Mouse (Mus musculus) heart, adult 2 months (tissue): ENCODE results near the gene Ptprq. TPM values are rescaled to one million over a fixed set of nuclear protein-coding genes. Genes with fewer than 3 reads are reported as not detected.

Experiments used
- DNase-seq, 2 experiments: peaks; one replicate each; pipeline ENCODE4 v3.0.0; 2021
- H3K27ac ChIP-seq: fragments of 200-600 bp; 2 replicates; pipeline ENCODE4 v1.8.1; 2022
- H3K27me3 ChIP-seq: fragments of 200-500 bp; 2 replicates; pipeline ENCODE4 v1.6.1; 2012; ENCODE audit warnings: mild to moderate bottlenecking, low read length, inconsistent platforms, mixed read lengths; ENCODE audit not compliant: control insufficient read depth, insufficient read depth
- H3K36me3 ChIP-seq: fragments of 200-500 bp; 2 replicates; pipeline ENCODE4 v1.6.1; 2012; ENCODE audit warnings: low read length, inconsistent platforms; ENCODE audit not compliant: control insufficient read depth, insufficient read depth
- H3K4me1 ChIP-seq: fragments of 200-500 bp; 2 replicates; pipeline ENCODE4 v1.6.1; 2011; ENCODE audit warnings: low read length; ENCODE audit not compliant: control insufficient read depth, insufficient read depth
- H3K4me3 ChIP-seq: fragments of 200-600 bp; 2 replicates; pipeline ENCODE4 v1.8.1; 2022
- H3K79me2 ChIP-seq: fragments of 200-500 bp; replicated peaks from 2 replicates; pipeline ENCODE4 v1.6.1; 2012; ENCODE audit warnings: mild to moderate bottlenecking, inconsistent platforms, low read length, moderate library complexity, mixed read lengths; ENCODE audit not compliant: control insufficient read depth, insufficient read depth
- H3K9ac ChIP-seq: fragments of 200-500 bp; 2 replicates; pipeline ENCODE4 v1.6.1; 2012; ENCODE audit warnings: low read depth, mild to moderate bottlenecking, control low read depth, inconsistent platforms, low read length, mixed read lengths
- CTCF ChIP-seq: fragments of 200-600 bp; IDR thresholded peaks from 2 replicates; pipeline ENCODE4 v1.8.1; 2022; ENCODE audit warnings: antibody characterized with exemption, mild to moderate bottlenecking, moderate library complexity
- EP300 ChIP-seq: fragments of 200-500 bp; IDR thresholded peaks from 2 replicates; pipeline ENCODE4 v1.6.1; 2011; ENCODE audit warnings: low read depth, low read length, control low read depth; ENCODE audit not compliant: insufficient read depth
- POLR2A ChIP-seq: fragments of 200-500 bp; IDR thresholded peaks from 2 replicates; pipeline ENCODE4 v1.6.1; 2011; ENCODE audit warnings: mild to moderate bottlenecking, low read depth, low read length, control low read depth; ENCODE audit not compliant: insufficient read depth
- WGBS: fragments of 180-500 bp; shearing (Covaris S2); methylation state at CpG from one replicate; pipeline ENCODE4 v1.1.7; 2018; 5-methylcytosine and 5-hydroxymethylcytosine counted together
- intact Hi-C: fragments of 180-260 bp; cut with DNase I; formaldehyde crosslinking; loops from one replicate; pipeline ENCODE4 v1.15.1; 2025
- microRNA-seq, 2 experiments: library from miRNA; unstranded; fragments of <30 nt; microRNA quantifications; one replicate each; pipeline ENCODE4 v1.2.0; 2021
- polyA plus RNA-seq: library from polyadenylated mRNA; depleted of rRNA; stranded (reverse); fragments of >200 nt; gene quantifications from 2 replicates; pipeline ENCODE4 v1.2.3, GENCODE M21; 2012; rRNA removed
- total RNA-seq, 2 experiments: library from RNA; stranded (reverse); gene quantifications; 2 replicates each; pipeline ENCODE4 v1.2.3; 2021

Gene Ptprq
- total and polyA plus RNA-seq, 3 experiments: not detected

DNA sequence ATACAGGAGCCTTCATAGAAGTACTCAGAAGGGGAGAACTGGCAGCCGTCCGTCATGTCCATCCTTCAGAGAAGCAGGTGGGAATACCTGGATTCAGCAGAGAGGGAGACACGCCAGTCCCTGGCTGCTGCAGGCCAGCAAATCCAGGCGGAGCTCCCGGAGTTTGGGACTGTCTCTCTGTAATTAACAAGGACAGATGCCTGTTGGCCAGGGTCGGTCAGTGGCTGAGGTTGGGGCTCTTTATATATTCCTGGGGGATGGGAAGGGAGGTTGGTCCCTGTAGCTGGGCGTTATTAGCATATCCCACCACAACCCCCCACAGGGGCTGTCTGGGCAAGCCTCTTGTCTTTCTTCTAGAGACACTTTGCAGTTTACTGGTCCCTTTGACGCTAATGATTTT, 234.0 kb downstream of the Ptprq start, which contains the start of gene Myf5:
Myf5 (minus strand) TSS at position 265 of the 400 bp plus-strand sequence.
- TF ChIP-seq EP300 (no peak), POLR2A (no peak), CTCF (no peak)
- WGBS: 82% methylated on average over 8 of the region's 8 CpGs
- intact Hi-C loops: no loop called here

DNA sequence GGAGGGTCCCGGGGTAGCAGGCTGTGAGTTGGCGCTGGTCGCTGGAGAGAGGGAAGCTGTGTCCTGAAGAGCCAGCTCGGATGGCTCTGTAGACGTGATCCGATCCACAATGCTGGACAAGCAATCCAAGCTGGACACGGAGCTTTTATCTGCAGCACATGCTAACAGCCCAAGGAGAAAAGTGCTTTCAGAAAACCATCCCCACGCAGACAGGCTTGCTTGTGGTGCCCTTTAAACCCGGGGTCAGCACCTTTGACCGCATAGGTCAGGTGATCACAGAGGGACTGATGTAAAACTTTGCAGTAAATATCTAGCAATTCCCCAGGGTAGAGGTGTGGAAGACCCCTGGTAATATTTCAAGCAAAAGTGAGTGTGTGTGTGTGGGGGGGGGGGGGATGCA, 235.8 kb downstream of the Ptprq start:
- Histone ChIP-seq H3K79me2 (no peaks in the 10 kb centered on the region), H3K9ac (no peak overlapping the region), H3K4me1 (no peaks in the 10 kb centered on the region), H3K4me3 (no peak overlapping the region), H3K27ac (no peak overlapping the region), H3K36me3 (no peaks in the 10 kb centered on the region), H3K27me3 (no peaks in the 10 kb centered on the region)
- TF ChIP-seq POLR2A (no peak), EP300 (no peak), CTCF (no peak)
- intact Hi-C loops: no loop called here
- DNase-seq: no peak
- WGBS: 72% methylated on average over 10 of the region's 10 CpGs

More for the DNA sequence above, 234.0 kb downstream of the Ptprq start, which contains the start of gene Myf5:
- Histone ChIP-seq H3K4me3 (no peak within 1 kb of the TSS), H3K79me2 (no peaks in the 10 kb centered on the region), H3K27ac (no peak within 1 kb of the TSS), H3K36me3 (no peaks in the 10 kb centered on the region), H3K27me3 (no peaks in the 10 kb centered on the region), H3K4me1 (no peaks in the 10 kb centered on the region), H3K9ac (no peak within 1 kb of the TSS)
- DNase-seq: no peak

DNA sequence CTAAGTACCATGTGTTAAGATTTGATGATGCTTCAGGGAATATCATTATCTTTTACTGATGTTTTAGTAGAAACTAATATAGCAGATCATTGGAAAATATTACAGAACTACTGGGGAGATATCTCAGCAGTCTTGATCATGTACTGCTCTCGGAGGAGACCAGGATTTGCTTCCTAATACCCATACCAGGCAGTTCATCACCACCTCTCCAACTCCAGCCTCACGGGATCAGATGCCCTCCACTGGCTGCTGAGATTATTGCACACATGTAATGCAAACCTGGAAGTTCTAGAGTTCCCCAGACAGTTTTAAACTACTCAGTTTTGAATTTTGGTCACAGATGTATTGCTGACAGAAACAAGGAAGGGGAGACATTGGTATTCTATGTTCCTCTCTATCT, 246.4 kb downstream of the Ptprq start:
- TF ChIP-seq POLR2A: no peak
- TF ChIP-seq EP300: no peak
- TF ChIP-seq CTCF: peak; percentile 30
- H3K27me3 ChIP-seq: no peaks in the 10 kb centered on the region
- 52% methylated on average over 2 of the region's 2 CpGs for WGBS
- intact Hi-C loops: no loop called here
- no peak overlapping the region for H3K4me3 ChIP-seq
- no peak for DNase-seq
- no peak overlapping the region for H3K27ac ChIP-seq
- no peaks in the 10 kb centered on the region for H3K79me2 ChIP-seq
- H3K9ac ChIP-seq: no peak overlapping the region
- no peaks in the 10 kb centered on the region for H3K36me3 ChIP-seq
- no peaks in the 10 kb centered on the region for H3K4me1 ChIP-seq

DNA sequence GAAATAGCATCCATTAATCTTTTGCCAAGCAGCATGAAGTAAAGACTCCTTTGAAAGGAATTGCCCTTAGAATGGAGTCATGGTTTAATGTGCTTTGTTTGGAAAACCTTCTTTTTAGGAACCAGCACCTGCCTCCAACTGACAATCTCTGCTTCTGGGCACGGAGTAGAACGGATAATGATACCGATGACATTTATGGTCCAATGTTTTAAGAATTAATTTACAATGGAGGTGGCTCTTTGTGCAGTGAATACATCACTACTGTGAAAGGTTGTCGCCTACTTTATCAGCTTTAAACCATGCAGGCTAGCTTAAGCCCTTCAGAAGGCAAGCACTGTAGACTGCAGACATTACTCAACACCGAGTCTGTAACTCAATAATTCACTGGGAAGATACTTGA, 248.1 kb downstream of the Ptprq start:
- H3K9ac ChIP-seq: no peak overlapping the region
- no peaks in the 10 kb centered on the region for H3K36me3 ChIP-seq
- no peaks in the 10 kb centered on the region for H3K4me1 ChIP-seq
- TF ChIP-seq POLR2A (no peak), CTCF (no peak), EP300 (no peak)
- no peak for DNase-seq
- intact Hi-C loops: no loop called here
- 86% methylated on average over 5 of the region's 5 CpGs for WGBS
- H3K27ac ChIP-seq: no peak overlapping the region
- no peaks in the 10 kb centered on the region for H3K27me3 ChIP-seq
- no peak overlapping the region for H3K4me3 ChIP-seq
- H3K79me2 ChIP-seq: no peaks in the 10 kb centered on the region

DNA sequence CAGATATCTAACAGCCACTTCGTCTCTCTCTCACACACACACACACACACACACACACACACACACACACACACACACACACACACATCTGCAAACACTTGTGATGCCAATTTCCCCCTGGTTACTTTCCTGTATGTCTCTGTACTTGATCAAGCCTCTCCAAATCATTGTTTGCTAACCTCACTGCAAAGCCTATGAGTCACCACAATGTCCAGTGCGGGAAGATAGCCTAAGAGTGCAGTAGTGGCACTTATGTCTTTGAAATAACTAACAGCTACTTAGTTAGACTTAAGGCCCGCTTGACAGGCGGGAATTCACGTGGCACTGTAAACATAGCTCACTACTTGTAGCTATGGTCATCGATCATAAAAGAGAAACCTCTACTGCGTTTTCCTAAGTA, 252.0 kb downstream of the Ptprq start:
- Histone ChIP-seq H3K4me1 (no peaks in the 10 kb centered on the region), H3K9ac (no peak overlapping the region), H3K4me3 (no peak overlapping the region), H3K27ac (no peak overlapping the region), H3K36me3 (no peaks in the 10 kb centered on the region), H3K79me2 (no peaks in the 10 kb centered on the region), H3K27me3 (no peaks in the 10 kb centered on the region)
- TF ChIP-seq CTCF: no peak
- intact Hi-C loops: no loop called here
- WGBS: 63% methylated on average over 7 of the region's 7 CpGs
- DNase-seq: no peak

Small RNAs within 50 kb of the gene (microRNA-seq; reads per million reads assigned to microRNA genes)
- gene Gm44403: 0 reads per million in 2 experiments

Other genes starting within 250 kb of the Ptprq start
- gene Myf5, start 233.9 kb downstream of the Ptprq start, total RNA-seq: not detected
- gene Myf5, start 233.9 kb downstream of the Ptprq start, polyA plus RNA-seq: not detected in 2 replicates
- gene Myf6, start 225.3 kb downstream of the Ptprq start, total RNA-seq: not detected
- not detected in 2 replicates for gene Myf6, start 225.3 kb downstream of the Ptprq start, polyA plus RNA-seq
- gene Otogl, start 192.1 kb upstream of the Ptprq start, total RNA-seq: under 1 TPM in 1 of 2 experiments, not detected in 1; 0.07 TPM
- gene Otogl, start 192.1 kb upstream of the Ptprq start, polyA plus RNA-seq: 0.02 and 0.09 TPM in 2 replicates